Mouse (Mus musculus): Measurements from ENCODE around the gene Olfr389. TPM values are rescaled to one million over a fixed set of nuclear protein-coding genes. Genes with fewer than 3 reads are reported as not detected.

The Olfr389 gene
- polyA plus RNA-seq (2017; shearing (Covaris generic)), result not detected

GRCm38 (mm10) chr11:73780613-73781012 is at the start of gene Olfr389:
Olfr389 (minus strand) TSS chr11:73780713.

GRCm38 (mm10) chr11:73816949-73817348 is 36.4 kb upstream of the Olfr389 start, which contains the start of gene Olfr392:
Olfr392 (minus strand) TSS chr11:73817049.

DNA sequence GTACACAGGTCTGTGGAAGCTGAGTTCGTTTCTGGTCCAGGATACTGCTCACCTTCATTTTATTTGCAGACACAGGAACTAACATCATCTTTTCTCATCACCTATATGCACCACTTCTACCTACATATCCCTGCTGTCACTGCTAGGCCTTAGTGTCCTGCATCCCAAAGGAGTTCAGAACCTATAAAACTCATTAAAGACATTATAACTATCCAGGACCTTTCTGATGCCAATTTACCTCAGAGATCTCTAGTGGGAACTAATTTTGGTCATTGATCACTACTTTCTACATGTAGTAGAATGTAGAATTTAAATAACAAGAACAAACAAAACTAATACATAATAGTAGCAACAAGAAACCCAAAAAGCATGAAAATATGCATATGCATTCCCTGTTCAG is 22.4 kb upstream of the Olfr389 start, which contains the start of gene Olfr391-ps:
Olfr391-ps (minus strand) TSS at position 101 of the 400 bp plus-strand sequence.

GRCm38 (mm10) chr11:73782664-73783063 is 2.2 kb upstream of the Olfr389 start, which contains the start of gene Olfr390:
Olfr390 (plus strand) TSS chr11:73782964.

Other genes starting within 250 kb of the Olfr389 start
- not detected for gene Olfr385, start 187.7 kb downstream of the Olfr389 start, polyA plus RNA-seq (2017; shearing (Covaris generic))
- gene Olfr384, start 182.1 kb downstream of the Olfr389 start, polyA plus RNA-seq (2017; shearing (Covaris generic)), result not detected
- not detected for gene Zfp735, start 91.9 kb downstream of the Olfr389 start, polyA plus RNA-seq (2017; shearing (Covaris generic))
- not detected for gene Olfr390, start 2.3 kb upstream of the Olfr389 start, polyA plus RNA-seq (2017; shearing (Covaris generic))
- not detected for gene Olfr391-ps, start 22.3 kb upstream of the Olfr389 start, polyA plus RNA-seq (2017; shearing (Covaris generic))
- 0.11 TPM for gene Olfr392, start 36.3 kb upstream of the Olfr389 start, polyA plus RNA-seq (2017; shearing (Covaris generic))
- 0.11 TPM for gene Olfr393, start 70.7 kb upstream of the Olfr389 start, polyA plus RNA-seq (2017; shearing (Covaris generic))
- not detected for gene Olfr394, start 110.1 kb upstream of the Olfr389 start, polyA plus RNA-seq (2017; shearing (Covaris generic))
- gene Olfr395, start 128.6 kb upstream of the Olfr389 start, polyA plus RNA-seq (2017; shearing (Covaris generic)), result not detected
- not detected for gene Olfr23, start 156.0 kb upstream of the Olfr389 start, polyA plus RNA-seq (2017; shearing (Covaris generic))
- not detected for gene Olfr397, start 180.1 kb upstream of the Olfr389 start, polyA plus RNA-seq (2017; shearing (Covaris generic))
- 0.49 TPM for gene Olfr398, start 209.7 kb upstream of the Olfr389 start, polyA plus RNA-seq (2017; shearing (Covaris generic))

Data from naive thymus-derived CD4-positive, alpha-beta T cell, adult 5 months (primary cell).